Mouse (Mus musculus): ENCODE measurements at regions not wholly inside any gene's neighbourhood (a gene's known extent, or its start where the extent isn't known, plus 50 kb on each side); places are given as distances from the start of the nearest gene placed in this dataset.

DNA sequence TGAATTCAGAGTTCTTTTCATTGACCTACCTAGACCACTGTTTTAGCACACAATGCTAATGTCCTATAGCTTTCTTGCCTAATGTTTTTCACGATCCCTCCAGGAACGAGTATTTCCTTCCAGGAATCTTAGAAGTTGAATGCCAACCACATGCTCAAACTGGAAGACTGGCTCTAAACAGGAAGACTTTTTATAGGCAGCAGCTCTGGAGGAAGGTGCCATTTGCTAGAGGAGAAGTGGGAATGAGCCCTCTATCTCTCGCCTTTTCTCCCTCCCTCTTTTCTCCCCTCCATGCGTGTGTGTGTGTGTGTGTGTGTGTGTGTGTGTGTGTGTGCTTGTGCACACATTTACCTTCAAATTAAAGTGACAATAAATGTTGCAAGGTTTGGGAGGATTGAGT, 410.7 kb upstream of the Kdm8 start:
- Histone ChIP-seq H3K9me3 (ENCODE audit: low read length) (no peaks in the 10 kb centered on the region), H3K27ac (ENCODE audit: low read depth) (no peak overlapping the region), H3K27me3 (ENCODE audit: insufficient read depth, low read length) (no peaks in the 10 kb centered on the region), H3K4me2 (ENCODE audit: low read depth, low read length) (no peak overlapping the region), H3K9ac (replicated peaks) (no peak overlapping the region), H3K36me3 (replicated peaks; ENCODE audit: insufficient read depth, low read length) (no peaks in the 10 kb centered on the region), H3K4me3 (ENCODE audit: low read depth, low read length) (no peak overlapping the region), H3K4me1 (ENCODE audit: insufficient read depth) (no peaks in the 10 kb centered on the region)
- ATAC-seq = no peak
- DNase-seq = no peak
- TF ChIP-seq EP300 (IDR thresholded peaks at IDR 0.05; ENCODE audit: low read depth) (no peak), CTCF (IDR thresholded peaks at IDR 0.05; ENCODE audit: low read depth) (no peak)
- WGBS (ENCODE audit: insufficient replicate concordance) = 69% methylated on average over 4 of the region's 4 CpGs

DNA sequence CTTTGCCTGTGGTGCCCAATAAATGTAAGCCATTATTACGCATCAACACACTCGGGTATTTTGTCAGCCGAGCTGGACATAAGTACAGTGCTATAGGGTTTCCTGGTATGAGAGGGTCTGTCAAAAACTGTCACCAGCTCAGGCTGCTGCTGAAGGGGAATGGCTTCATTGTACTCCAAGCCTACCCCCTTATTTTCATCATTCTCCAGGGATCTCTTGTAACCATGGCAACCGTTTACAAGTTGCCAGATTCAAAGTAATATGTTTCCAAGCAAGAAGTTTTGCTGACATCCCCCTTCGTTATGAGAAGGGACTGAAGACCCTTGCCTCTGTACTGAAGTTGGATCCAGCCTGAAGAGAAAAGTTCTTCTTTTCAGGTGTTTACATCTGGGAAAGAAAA, 410.3 kb upstream of the Kdm8 start:
- Histone ChIP-seq H3K4me2 (ENCODE audit: low read depth, low read length) (no peak overlapping the region), H3K9ac (replicated peaks) (no peak overlapping the region), H3K36me3 (replicated peaks; ENCODE audit: insufficient read depth, low read length) (no peaks in the 10 kb centered on the region), H3K27ac (ENCODE audit: low read depth) (no peak overlapping the region), H3K4me3 (ENCODE audit: low read depth, low read length) (no peak overlapping the region), H3K4me1 (ENCODE audit: insufficient read depth) (no peaks in the 10 kb centered on the region), H3K9me3 (ENCODE audit: low read length) (no peaks in the 10 kb centered on the region), H3K27me3 (ENCODE audit: insufficient read depth, low read length) (no peaks in the 10 kb centered on the region)
- no peak for ATAC-seq
- TF ChIP-seq EP300 (IDR thresholded peaks at IDR 0.05; ENCODE audit: low read depth) (no peak), CTCF (IDR thresholded peaks at IDR 0.05; ENCODE audit: low read depth) (no peak)
- 76% methylated on average over 5 of the region's 5 CpGs for WGBS (ENCODE audit: insufficient replicate concordance)
- DNase-seq = no peak

DNA sequence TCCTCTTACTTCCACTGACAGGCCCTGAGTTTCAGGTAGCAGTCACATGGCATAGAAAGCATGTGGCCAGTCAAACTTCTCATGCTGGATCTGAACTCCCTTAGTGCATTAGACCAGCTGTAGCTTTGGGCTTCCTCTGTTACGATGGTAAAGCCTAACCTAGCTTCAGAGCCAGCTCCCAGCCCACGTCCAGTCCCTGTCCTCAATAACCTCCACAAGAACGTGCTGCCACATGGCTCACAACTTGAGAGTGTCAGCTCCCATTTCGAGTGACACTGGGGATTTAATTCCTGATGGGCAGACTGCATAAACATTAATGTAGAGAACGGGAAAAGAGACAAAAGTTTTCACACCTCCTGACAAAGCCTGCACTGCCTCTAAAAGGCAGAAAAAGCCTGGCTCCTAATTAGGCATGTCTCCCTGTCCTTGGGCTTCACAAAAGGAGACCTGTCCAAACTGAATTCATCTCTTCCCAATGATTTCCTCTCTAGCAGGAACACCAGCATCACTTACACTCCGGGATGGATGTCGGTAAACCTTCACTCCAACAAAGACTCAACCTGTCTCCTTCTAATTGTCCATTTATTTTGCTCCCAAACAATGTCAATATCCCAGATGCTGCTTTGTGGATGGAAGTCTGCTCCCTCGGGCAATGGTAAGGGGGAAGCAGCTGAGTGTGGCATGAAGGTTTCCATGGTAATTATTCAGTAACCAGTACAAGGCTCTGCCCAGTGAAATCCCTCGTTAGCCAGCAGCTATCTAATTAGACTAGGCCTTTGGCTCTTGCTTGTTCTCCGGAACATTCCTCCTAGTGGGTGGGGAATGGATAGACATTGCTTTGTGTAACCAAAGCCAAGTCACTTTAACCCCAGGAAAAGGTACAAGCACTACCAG, 408.1 kb upstream of the Kdm8 start:
- H3K4me1 ChIP-seq (ENCODE audit: insufficient read depth) = no peaks in the 10 kb centered on the region
- 63% methylated on average over 10 of the region's 10 CpGs for WGBS (ENCODE audit: insufficient replicate concordance)
- no peak for DNase-seq
- no peaks in the 10 kb centered on the region for H3K36me3 ChIP-seq (replicated peaks; ENCODE audit: insufficient read depth, low read length)
- no peaks in the 10 kb centered on the region for H3K9me3 ChIP-seq (ENCODE audit: low read length)
- H3K27ac ChIP-seq (ENCODE audit: low read depth) = no peak overlapping the region
- no peak overlapping the region for H3K4me3 ChIP-seq (ENCODE audit: low read depth, low read length)
- TF ChIP-seq EP300 (IDR thresholded peaks at IDR 0.05; ENCODE audit: low read depth) = no peak
- TF ChIP-seq CTCF (IDR thresholded peaks at IDR 0.05; ENCODE audit: low read depth) = no peak
- no peak for ATAC-seq
- no peak overlapping the region for H3K4me2 ChIP-seq (ENCODE audit: low read depth, low read length)
- H3K27me3 ChIP-seq (ENCODE audit: insufficient read depth, low read length) = no peaks in the 10 kb centered on the region
- H3K9ac ChIP-seq (replicated peaks) = no peak overlapping the region

- no peak for TF ChIP-seq EP300 (IDR thresholded peaks at IDR 0.05; ENCODE audit: low read depth)
- TF ChIP-seq CTCF (IDR thresholded peaks at IDR 0.05; ENCODE audit: low read depth) = no peak
- H3K4me1 ChIP-seq (ENCODE audit: insufficient read depth) = no peaks in the 10 kb centered on the region
- ATAC-seq = no peak
- no peak overlapping the region for H3K4me3 ChIP-seq (ENCODE audit: low read depth, low read length)
- H3K9me3 ChIP-seq (ENCODE audit: low read length) = no peaks in the 10 kb centered on the region; the same call in 1 of the 2 replicates
- H3K9ac ChIP-seq (replicated peaks) = no peak overlapping the region
- DNase-seq = no peak
- H3K4me2 ChIP-seq (ENCODE audit: low read depth, low read length) = no peak overlapping the region
- WGBS (ENCODE audit: insufficient replicate concordance) = 84% methylated on average over 4 of the region's 4 CpGs
- H3K27ac ChIP-seq (ENCODE audit: low read depth) = no peak overlapping the region
- H3K27me3 ChIP-seq (ENCODE audit: insufficient read depth, low read length) = no peaks in the 10 kb centered on the region
- no peaks in the 10 kb centered on the region for H3K36me3 ChIP-seq (replicated peaks; ENCODE audit: insufficient read depth, low read length)
Observed at GRCm38 (mm10) chr7:125038840-125039239, 405.6 kb upstream of the Kdm8 start.

DNA sequence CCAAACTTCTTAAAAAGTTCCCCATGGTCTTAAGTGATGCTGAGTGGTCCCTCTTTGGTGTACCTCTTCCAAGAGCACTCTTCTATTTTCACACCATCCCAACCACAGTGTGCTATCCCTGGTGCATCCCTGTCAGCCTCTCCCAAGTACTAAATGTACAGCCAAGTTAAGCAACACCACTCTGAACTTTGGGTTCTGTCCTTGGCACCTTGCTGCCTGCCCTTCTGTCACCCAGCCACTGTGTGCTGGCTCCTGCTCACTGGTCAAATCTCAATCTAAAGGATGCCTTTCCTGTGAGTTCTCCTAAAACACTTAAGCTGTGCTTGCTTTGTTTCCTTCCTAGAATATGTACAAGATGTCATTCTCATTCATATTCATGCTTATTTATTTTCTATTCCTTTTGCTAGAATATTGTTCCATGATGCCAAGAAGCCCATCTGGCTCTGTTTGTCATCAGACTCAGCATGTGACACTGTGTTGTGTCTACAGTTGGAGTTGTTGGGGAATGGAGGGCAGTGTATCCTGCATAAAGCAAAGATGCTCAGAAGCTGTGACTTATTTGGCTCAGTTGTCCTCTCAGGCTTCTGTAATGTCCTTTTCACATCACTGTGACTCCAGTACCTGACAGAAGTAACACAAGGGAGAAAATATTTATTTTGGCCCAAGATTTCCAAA, 388.4 kb upstream of the Kdm8 start:
- Histone ChIP-seq H3K9ac (replicated peaks) (no peak overlapping the region), H3K27me3 (ENCODE audit: insufficient read depth, low read length) (no peaks in the 10 kb centered on the region), H3K27ac (ENCODE audit: low read depth) (no peak overlapping the region), H3K4me1 (ENCODE audit: insufficient read depth) (no peaks in the 10 kb centered on the region), H3K4me3 (ENCODE audit: low read depth, low read length) (no peak overlapping the region), H3K4me2 (ENCODE audit: low read depth, low read length) (no peak overlapping the region), H3K9me3 (ENCODE audit: low read length) (no peaks in the 10 kb centered on the region), H3K36me3 (replicated peaks; ENCODE audit: insufficient read depth, low read length) (no peaks in the 10 kb centered on the region)
- TF ChIP-seq EP300 (IDR thresholded peaks at IDR 0.05; ENCODE audit: low read depth) = no peak
- TF ChIP-seq CTCF (IDR thresholded peaks at IDR 0.05; ENCODE audit: low read depth) = no peak
- DNase-seq (no peak), ATAC-seq (no peak)

DNA sequence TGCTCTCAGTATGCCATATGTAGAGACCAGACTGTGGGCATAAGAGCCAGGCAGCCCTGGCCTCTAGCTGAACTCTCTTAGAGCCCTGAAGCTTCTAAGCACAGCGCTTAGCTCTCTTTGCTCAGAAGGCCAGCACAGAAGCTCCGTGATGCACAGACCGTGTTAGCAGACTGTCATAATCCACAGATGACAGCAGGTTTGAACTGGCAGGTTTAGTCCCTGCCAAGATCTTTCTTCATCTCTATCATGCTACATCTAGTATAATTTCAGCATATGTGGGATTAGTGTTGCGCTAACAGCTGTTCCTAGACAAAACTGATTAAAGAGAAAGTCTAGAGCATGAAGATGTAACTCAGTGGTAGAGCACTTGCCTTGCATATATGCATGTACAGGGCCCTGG, 342.0 kb upstream of the Kdm8 start:
- WGBS (ENCODE audit: insufficient replicate concordance) = 77% methylated on average over 4 of the region's 4 CpGs
- Histone ChIP-seq H3K27ac (ENCODE audit: low read depth) (no peak overlapping the region), H3K4me3 (ENCODE audit: low read depth, low read length) (no peak overlapping the region), H3K9me3 (ENCODE audit: low read length) (no peaks in the 10 kb centered on the region), H3K27me3 (ENCODE audit: insufficient read depth, low read length) (no peaks in the 10 kb centered on the region), H3K36me3 (replicated peaks; ENCODE audit: insufficient read depth, low read length) (no peaks in the 10 kb centered on the region), H3K4me2 (ENCODE audit: low read depth, low read length) (no peak overlapping the region), H3K9ac (replicated peaks) (no peak overlapping the region), H3K4me1 (ENCODE audit: insufficient read depth) (no peaks in the 10 kb centered on the region)
- TF ChIP-seq CTCF (IDR thresholded peaks at IDR 0.05; ENCODE audit: low read depth) = no peak
- no peak for TF ChIP-seq EP300 (IDR thresholded peaks at IDR 0.05; ENCODE audit: low read depth)
- ATAC-seq (no peak), DNase-seq (no peak)

All from liver, postnatal 0 days (tissue).